Mouse (Mus musculus) heart, adult 11 months (tissue): ENCODE measurements around the gene Olfr688.

Source experiments
- DNase-seq: peaks from one replicate; pipeline ENCODE4 v3.0.0; 2022

Olfr688 gene

GRCm38 (mm10) chr7:105287795-105288194, at the start of gene Olfr688:
Olfr688 (plus strand) TSS chr7:105288095.
- DNase-seq = no peak

DNA sequence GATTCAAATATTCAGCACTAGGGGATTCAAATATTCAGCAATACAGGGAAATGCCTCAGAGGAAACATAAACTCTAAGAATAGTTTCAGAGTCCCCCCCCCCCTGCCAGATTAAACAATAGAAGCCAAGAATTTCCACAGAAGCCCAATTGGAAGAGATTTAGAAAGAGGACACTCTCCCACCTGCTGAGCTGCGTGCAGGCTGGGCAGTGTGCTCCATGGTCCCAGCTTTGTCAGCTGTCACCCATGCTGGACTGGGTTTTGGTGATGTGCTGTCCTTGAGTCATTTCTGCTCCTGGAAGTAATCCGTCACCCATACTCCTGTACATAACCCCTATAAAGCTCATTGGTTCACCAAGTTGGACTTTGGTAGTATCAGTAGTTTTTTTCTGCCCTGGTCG, 40.2 kb upstream of the Olfr688 start:
- DNase-seq = peak; percentile 92

DNA sequence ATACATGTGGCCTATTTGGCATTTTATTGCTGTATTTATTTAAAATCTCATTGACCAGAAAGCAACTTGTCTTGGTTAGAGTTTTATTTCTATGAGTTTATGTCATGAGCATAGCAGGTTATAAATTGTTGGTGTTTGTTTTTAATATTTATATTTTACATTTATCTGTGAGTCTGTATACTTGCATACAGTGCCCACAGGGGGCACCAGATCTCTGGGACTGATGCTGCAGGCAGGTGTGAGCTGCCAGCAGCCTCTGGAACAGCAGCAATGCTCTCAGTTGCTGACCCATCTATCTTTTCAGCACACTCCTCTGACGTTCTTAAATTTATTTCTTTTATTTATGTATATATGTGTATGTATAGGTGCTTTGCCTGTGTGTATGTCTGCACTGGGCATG, 39.7 kb upstream of the Olfr688 start:
- peak; percentile 49 for DNase-seq

DNA sequence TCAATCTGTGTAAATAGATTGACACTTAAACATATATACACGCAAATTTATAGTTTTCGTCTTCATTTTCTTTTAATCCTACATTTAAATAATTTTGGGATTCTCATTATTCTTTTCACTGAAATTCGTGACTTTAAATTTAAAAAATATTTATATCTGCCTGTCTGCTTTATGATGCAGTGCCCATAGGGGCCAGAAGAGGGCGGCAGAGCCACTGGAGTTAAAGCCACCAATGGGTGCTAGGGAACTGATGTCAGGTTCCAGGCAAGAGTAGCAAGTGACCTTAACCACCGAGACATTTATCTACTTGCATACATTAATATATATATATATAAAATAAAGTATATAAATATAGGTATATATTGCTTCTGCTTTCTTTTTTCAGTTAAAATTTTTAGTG, 31.2 kb upstream of the Olfr688 start:
- no peak for DNase-seq

DNA sequence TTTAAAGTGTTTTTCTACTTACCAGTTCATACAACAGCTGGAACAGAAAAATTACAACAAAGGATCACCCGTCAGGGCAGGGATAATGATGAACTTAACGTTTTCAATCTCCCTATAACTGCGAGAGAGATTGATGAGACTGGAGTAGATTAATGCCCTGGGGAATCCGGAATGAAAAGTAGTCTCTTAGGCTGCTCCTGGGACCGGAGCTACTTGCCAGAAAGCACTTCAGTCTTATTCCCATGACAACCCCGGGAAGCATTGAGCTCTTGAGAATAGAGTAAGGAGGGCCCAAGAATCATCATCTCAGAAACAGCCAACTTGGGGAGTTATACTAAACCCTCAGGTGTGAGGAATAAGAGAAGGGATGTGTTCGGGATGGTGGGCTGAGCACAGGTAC, 15.5 kb upstream of the Olfr688 start:
- peak; percentile 29 for DNase-seq

DNA sequence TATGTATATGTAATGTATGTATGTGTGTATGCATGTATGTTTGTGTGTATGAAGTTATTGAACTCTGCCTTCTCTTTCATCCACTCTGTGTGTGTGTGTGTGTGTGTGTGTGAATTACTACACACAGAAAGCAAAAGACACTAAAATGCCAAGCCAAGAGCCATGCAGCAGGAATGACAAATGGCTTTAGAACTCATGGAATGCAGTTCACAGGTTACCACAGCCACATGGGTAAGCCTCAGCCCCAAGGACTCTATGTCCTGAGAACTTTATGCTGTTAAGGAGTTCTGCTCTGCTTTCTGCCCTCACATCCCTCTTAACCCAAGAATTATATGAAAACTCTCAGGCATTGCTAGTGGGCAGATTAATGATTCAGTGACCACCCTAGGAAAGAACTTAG, 2.2 kb downstream of the Olfr688 start:
- DNase-seq = no peak

- no peak for DNase-seq
Observed at GRCm38 (mm10) chr7:105310865-105311264, 23.0 kb downstream of the Olfr688 start, which contains the start of gene Olfr689. Olfr689 (plus strand) TSS chr7:105311165.

- DNase-seq = no peak
Observed at GRCm38 (mm10) chr7:105325302-105325701, 37.4 kb downstream of the Olfr688 start.

GRCm38 (mm10) chr7:105334004-105334403, 46.1 kb downstream of the Olfr688 start, which contains the start of gene Olfr690:
Olfr690 (minus strand) TSS chr7:105334104.
- no peak for DNase-seq
